Mouse (Mus musculus): ENCODE measurements around the gene Dlg5. TPM values are rescaled to one million over a fixed set of nuclear protein-coding genes. Genes with fewer than 3 reads are reported as not detected.

Dlg5 gene
- polyA plus RNA-seq, 1 experiment from 2014 or later = 13.6 TPM

- Histone ChIP-seq H3K9ac (no peak overlapping the region), H3K4me2 (no peak overlapping the region), H3K4me1 (replicated peaks) (peaks cover 82% of the 10 kb centered on the region), H3K36me3 (no peaks in the 10 kb centered on the region), H3K27ac (ENCODE audit: poor library complexity, severe bottlenecking) (peak overlapping the region; percentile 29; the same call in 1 of the 2 replicates), H3K27me3 (replicated peaks) (no peaks in the 10 kb centered on the region), H3K4me3 (no peak overlapping the region), H3K9me3 (replicated peaks) (no peaks in the 10 kb centered on the region)
- no peak for ATAC-seq (ENCODE audit: insufficient number of reproducible peaks, low FRiP score)
- 44% methylated on average over 2 of the region's 2 CpGs for WGBS
Measured at GRCm38 (mm10) chr14:24213336-24213735, 32.4 kb downstream of the Dlg5 start.

GRCm38 (mm10) chr14:24212861-24213260, 32.9 kb downstream of the Dlg5 start:
- peak overlapping the region; percentile 29; the same call in 1 of the 2 replicates for H3K27ac ChIP-seq (ENCODE audit: poor library complexity, severe bottlenecking)
- H3K9me3 ChIP-seq (replicated peaks) = no peaks in the 10 kb centered on the region
- H3K9ac ChIP-seq = no peak overlapping the region
- no peaks in the 10 kb centered on the region for H3K27me3 ChIP-seq (replicated peaks)
- ATAC-seq (ENCODE audit: insufficient number of reproducible peaks, low FRiP score) = 0 out of 2 replicates have a peak, but pooled peaks have one; percentile 31
- H3K4me2 ChIP-seq = no peak overlapping the region
- no peaks in the 10 kb centered on the region for H3K36me3 ChIP-seq
- no peak overlapping the region for H3K4me3 ChIP-seq
- H3K4me1 ChIP-seq (replicated peaks) = peaks cover 83% of the 10 kb centered on the region
- WGBS = 35% methylated on average over 5 of the region's 5 CpGs

- Histone ChIP-seq H3K9ac (no peak overlapping the region), H3K9me3 (replicated peaks) (no peaks in the 10 kb centered on the region), H3K4me3 (no peak overlapping the region), H3K27me3 (replicated peaks) (no peaks in the 10 kb centered on the region), H3K27ac (ENCODE audit: poor library complexity, severe bottlenecking) (peak overlapping the region; percentile 84), H3K4me2 (peak overlapping the region; percentile 47), H3K36me3 (no peaks in the 10 kb centered on the region), H3K4me1 (replicated peaks) (peaks cover 80% of the 10 kb centered on the region)
- ATAC-seq (ENCODE audit: insufficient number of reproducible peaks, low FRiP score) = peak; percentile 58
- WGBS = 29% methylated on average over 13 of the region's 13 CpGs
Measured at GRCm38 (mm10) chr14:24207360-24207752, 38.4 kb downstream of the Dlg5 start.

GRCm38 (mm10) chr14:24206736-24207359, 38.9 kb downstream of the Dlg5 start:
- WGBS = 23% methylated on average over 12 of the region's 12 CpGs
- H3K4me2 ChIP-seq = peak overlapping the region; percentile 47
- no peaks in the 10 kb centered on the region for H3K36me3 ChIP-seq
- H3K4me1 ChIP-seq (replicated peaks) = peaks cover 80% of the 10 kb centered on the region
- no peaks in the 10 kb centered on the region for H3K9me3 ChIP-seq (replicated peaks)
- peak overlapping the region; percentile 84 for H3K27ac ChIP-seq (ENCODE audit: poor library complexity, severe bottlenecking)
- no peak overlapping the region for H3K4me3 ChIP-seq
- ATAC-seq (ENCODE audit: insufficient number of reproducible peaks, low FRiP score) = peak; percentile 60
- no peak overlapping the region for H3K9ac ChIP-seq
- no peaks in the 10 kb centered on the region for H3K27me3 ChIP-seq (replicated peaks)

- Histone ChIP-seq H3K9ac (no peak overlapping the region), H3K4me3 (no peak overlapping the region), H3K9me3 (replicated peaks) (no peaks in the 10 kb centered on the region), H3K4me1 (replicated peaks) (peaks cover 79% of the 10 kb centered on the region), H3K27ac (ENCODE audit: poor library complexity, severe bottlenecking) (peak overlapping the region; percentile 84), H3K27me3 (replicated peaks) (no peaks in the 10 kb centered on the region), H3K4me2 (peak overlapping the region; percentile 47), H3K36me3 (no peaks in the 10 kb centered on the region)
- WGBS = 11% methylated on average over 8 of the region's 9 CpGs
- ATAC-seq (ENCODE audit: insufficient number of reproducible peaks, low FRiP score) = no peak
Measured at GRCm38 (mm10) chr14:24206314-24206713, 39.4 kb downstream of the Dlg5 start.

GRCm38 (mm10) chr14:24205281-24205871, 40.3 kb downstream of the Dlg5 start:
- H3K4me1 ChIP-seq (replicated peaks) = peaks cover 82% of the 10 kb centered on the region
- H3K9me3 ChIP-seq (replicated peaks) = no peaks in the 10 kb centered on the region
- H3K9ac ChIP-seq = no peak overlapping the region
- no peaks in the 10 kb centered on the region for H3K27me3 ChIP-seq (replicated peaks)
- H3K36me3 ChIP-seq = no peaks in the 10 kb centered on the region
- ATAC-seq (ENCODE audit: insufficient number of reproducible peaks, low FRiP score) = no peak
- H3K4me2 ChIP-seq = no peak overlapping the region
- no peak overlapping the region for H3K4me3 ChIP-seq
- 54% methylated on average over 6 of the region's 6 CpGs for WGBS
- H3K27ac ChIP-seq (ENCODE audit: poor library complexity, severe bottlenecking) = peak overlapping the region; percentile 84

GRCm38 (mm10) chr14:24203210-24203609, 42.5 kb downstream of the Dlg5 start:
- H3K4me1 ChIP-seq (replicated peaks) = peaks cover 89% of the 10 kb centered on the region
- 92% methylated on average over 8 of the region's 8 CpGs for WGBS

GRCm38 (mm10) chr14:24200771-24201170, 44.9 kb downstream of the Dlg5 start:
- H3K27ac ChIP-seq (ENCODE audit: poor library complexity, severe bottlenecking) = no peak overlapping the region
- ATAC-seq (ENCODE audit: insufficient number of reproducible peaks, low FRiP score) = no peak
- 100% methylated on average over 2 of the region's 2 CpGs for WGBS
- no peak overlapping the region for H3K4me3 ChIP-seq
- no peak overlapping the region for H3K4me2 ChIP-seq
- H3K36me3 ChIP-seq = 0 out of 2 replicates have a peak, but pooled peaks cover 8% of the 10 kb centered on the region
- H3K4me1 ChIP-seq (replicated peaks) = peaks cover 74% of the 10 kb centered on the region
- no peaks in the 10 kb centered on the region for H3K27me3 ChIP-seq (replicated peaks)
- no peaks in the 10 kb centered on the region for H3K9me3 ChIP-seq (replicated peaks)
- no peak overlapping the region for H3K9ac ChIP-seq

More at GRCm38 (mm10) chr14:24203210-24203609, 42.5 kb downstream of the Dlg5 start:
- H3K36me3 ChIP-seq = 0 out of 2 replicates have a peak, but pooled peaks cover 8% of the 10 kb centered on the region
- no peak overlapping the region for H3K27ac ChIP-seq (ENCODE audit: poor library complexity, severe bottlenecking)
- H3K4me2 ChIP-seq = no peak overlapping the region
- no peak overlapping the region for H3K9ac ChIP-seq
- no peaks in the 10 kb centered on the region for H3K9me3 ChIP-seq (replicated peaks)
- no peak overlapping the region for H3K4me3 ChIP-seq
- H3K27me3 ChIP-seq (replicated peaks) = no peaks in the 10 kb centered on the region
- no peak for ATAC-seq (ENCODE audit: insufficient number of reproducible peaks, low FRiP score)

GRCm38 (mm10) chr14:24199732-24200131, 46.0 kb downstream of the Dlg5 start:
- Histone ChIP-seq H3K9me3 (replicated peaks) (no peaks in the 10 kb centered on the region), H3K27me3 (replicated peaks) (no peaks in the 10 kb centered on the region), H3K4me3 (no peak overlapping the region), H3K9ac (0 out of 2 replicates have a peak overlapping the region, but pooled peaks have one; percentile 20), H3K27ac (ENCODE audit: poor library complexity, severe bottlenecking) (peak overlapping the region; percentile 75), H3K4me1 (replicated peaks) (peaks cover 65% of the 10 kb centered on the region), H3K36me3 (0 out of 2 replicates have a peak, but pooled peaks cover 8% of the 10 kb centered on the region), H3K4me2 (no peak overlapping the region)
- WGBS = 35% methylated on average over 6 of the region's 6 CpGs
- 0 out of 2 replicates have a peak, but pooled peaks have one; percentile 47 for ATAC-seq (ENCODE audit: insufficient number of reproducible peaks, low FRiP score)

- peaks cover 48% of the 10 kb centered on the region for H3K4me1 ChIP-seq (replicated peaks)
- ATAC-seq (ENCODE audit: insufficient number of reproducible peaks, low FRiP score) = no peak
- WGBS = 76% methylated on average over 5 of the region's 5 CpGs
- H3K27ac ChIP-seq (ENCODE audit: poor library complexity, severe bottlenecking) = no peak overlapping the region
- no peaks in the 10 kb centered on the region for H3K27me3 ChIP-seq (replicated peaks)
- H3K9ac ChIP-seq = no peak overlapping the region
- no peak overlapping the region for H3K4me2 ChIP-seq
- no peak overlapping the region for H3K4me3 ChIP-seq
- no peaks in the 10 kb centered on the region for H3K9me3 ChIP-seq (replicated peaks)
- H3K36me3 ChIP-seq = 0 out of 2 replicates have a peak, but pooled peaks cover 9% of the 10 kb centered on the region
Measured at GRCm38 (mm10) chr14:24197865-24198264, 47.9 kb downstream of the Dlg5 start.

GRCm38 (mm10) chr14:24196947-24197346, 48.8 kb downstream of the Dlg5 start:
- Histone ChIP-seq H3K36me3 (peaks cover 12% of the 10 kb centered on the region; the same call in 1 of the 2 replicates), H3K4me2 (no peak overlapping the region), H3K27me3 (replicated peaks) (no peaks in the 10 kb centered on the region), H3K9ac (no peak overlapping the region), H3K4me3 (no peak overlapping the region), H3K27ac (ENCODE audit: poor library complexity, severe bottlenecking) (no peak overlapping the region), H3K9me3 (replicated peaks) (no peaks in the 10 kb centered on the region), H3K4me1 (replicated peaks) (peaks cover 44% of the 10 kb centered on the region)
- 82% methylated on average over 6 of the region's 6 CpGs for WGBS
- ATAC-seq (ENCODE audit: insufficient number of reproducible peaks, low FRiP score) = no peak

Data from heart, embryonic 12.5 days (tissue).